Mouse (Mus musculus) urinary bladder, adult 2 months (tissue): ENCODE data around the gene Fam177a. TPM values are rescaled to one million over a fixed set of nuclear protein-coding genes. Genes with fewer than 3 reads are reported as not detected.
"Not testable (repeated sequence)": the region's sequence is repeated elsewhere in the genome, so short reads cannot be mapped to it uniquely, and the experiment has no call there.

Experiments used
- DNase-seq: peaks from one replicate; pipeline ENCODE4 v3.0.0; 2022; ENCODE audit warnings: low spot score
- polyA plus RNA-seq: library from polyadenylated mRNA; depleted of rRNA; stranded (reverse); fragments of >200 nt; gene quantifications from 2 replicates; pipeline ENCODE4 v1.2.3, GENCODE M21; 2012; rRNA removed

Gene Fam177a
- 27.9 and 31.6 TPM in 2 replicates for polyA plus RNA-seq

GRCm38 (mm10) chr12:55124242-55124641 is at the start of gene Fam177a:
TSS of gene Fam177a (plus strand) at chr12:55124469.
- DNase-seq = not testable (repeated sequence)

- no peak for DNase-seq
Observed at GRCm38 (mm10) chr12:55075296-55075695, 49.0 kb upstream of the Fam177a start.

GRCm38 (mm10) chr12:55078706-55079105 is 45.6 kb upstream of the Fam177a start:
- DNase-seq = not testable (repeated sequence)

- peak; percentile 84 for DNase-seq
Observed at GRCm38 (mm10) chr12:55079726-55080600, 44.3 kb upstream of the Fam177a start, which contains the start of the genes 2700097O09Rik and Srp54a. TSS of gene 2700097O09Rik (minus strand) at chr12:55080110. TSS of gene Srp54a (plus strand) at chr12:55080262.

GRCm38 (mm10) chr12:55080601-55080942 is 43.7 kb upstream of the Fam177a start:
- not testable (repeated sequence) for DNase-seq

- DNase-seq = not testable (repeated sequence)
Observed at GRCm38 (mm10) chr12:55092127-55092526, 32.1 kb upstream of the Fam177a start.

GRCm38 (mm10) chr12:55112616-55113015 is 11.7 kb upstream of the Fam177a start:
- DNase-seq = not testable (repeated sequence)

GRCm38 (mm10) chr12:55124731-55125130 is 462 bp downstream of the Fam177a start:
- not testable (repeated sequence) for DNase-seq

GRCm38 (mm10) chr12:55135540-55135939 is 11.3 kb downstream of the Fam177a start:
- DNase-seq = not testable (repeated sequence)

GRCm38 (mm10) chr12:55137859-55138258 is 13.6 kb downstream of the Fam177a start:
- DNase-seq = not testable (repeated sequence)

- not testable (repeated sequence) for DNase-seq
Observed at GRCm38 (mm10) chr12:55154559-55155448, 30.5 kb downstream of the Fam177a start, which contains the start of gene Srp54b. TSS of gene Srp54b (plus strand) at chr12:55155104.

- not testable (repeated sequence) for DNase-seq
Observed at GRCm38 (mm10) chr12:55155449-55155783, 31.1 kb downstream of the Fam177a start.

- DNase-seq = not testable (repeated sequence)
Observed at GRCm38 (mm10) chr12:55167034-55167557, 42.8 kb downstream of the Fam177a start.

- not testable (repeated sequence) for DNase-seq
Observed at GRCm38 (mm10) chr12:55187686-55188085, 63.4 kb downstream of the Fam177a start.

GRCm38 (mm10) chr12:55189127-55189526 is 64.9 kb downstream of the Fam177a start:
- DNase-seq = not testable (repeated sequence)

Other genes starting within 250 kb of the Fam177a start
- gene Gm20403, start 137.9 kb upstream of the Fam177a start, polyA plus RNA-seq = not detected in 2 replicates
- gene Baz1a, start 110.1 kb upstream of the Fam177a start, polyA plus RNA-seq = 7.1 and 9.8 TPM in 2 replicates
- 17.9 and 21.2 TPM in 2 replicates for gene 2700097O09Rik, start 44.4 kb upstream of the Fam177a start, polyA plus RNA-seq
- gene Srp54a, start 44.2 kb upstream of the Fam177a start, polyA plus RNA-seq = 62.8 and 78.5 TPM in 2 replicates
- 30.0 and 32.3 TPM in 2 replicates for gene Srp54b, start 30.6 kb downstream of the Fam177a start, polyA plus RNA-seq
- gene 1700047I17Rik2, start 75.1 kb downstream of the Fam177a start, polyA plus RNA-seq = not detected in 2 replicates
- 51.7 and 52.6 TPM in 2 replicates for gene Srp54c, start 105.7 kb downstream of the Fam177a start, polyA plus RNA-seq
- 12.3 and 12.9 TPM in 2 replicates for gene 1110008L16Rik, start 175.1 kb downstream of the Fam177a start, polyA plus RNA-seq
- 8.9 and 9.0 TPM in 2 replicates for gene Ppp2r3c, start 178.5 kb downstream of the Fam177a start, polyA plus RNA-seq